Mouse (Mus musculus): ENCODE measurements at regions not wholly inside any gene's neighbourhood (a gene's known extent, or its start where the extent isn't known, plus 50 kb on each side); places are given as distances from the start of the nearest gene placed in this dataset.

DNA sequence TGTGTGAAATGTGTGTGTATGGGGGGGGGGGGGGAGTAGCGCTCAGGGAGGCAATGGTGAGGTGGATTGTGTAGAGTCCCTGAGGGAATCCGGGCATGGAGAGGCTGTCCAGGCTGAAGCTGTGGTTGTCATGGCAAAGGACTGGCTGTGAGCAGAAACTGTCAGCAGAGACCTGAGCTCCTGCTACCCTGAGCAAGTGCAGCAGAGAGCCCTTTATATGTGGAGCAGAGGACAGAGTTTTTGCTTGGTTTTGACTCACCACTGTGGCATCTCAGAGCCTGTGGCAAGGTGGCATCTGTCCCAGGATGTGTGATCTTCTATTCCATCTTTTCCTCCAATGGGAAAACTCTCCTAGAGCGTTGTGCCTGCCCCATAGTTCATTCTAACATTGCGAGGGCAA, 65.8 kb upstream of the Slc44a3 start:
- TF ChIP-seq GATA1 (IDR thresholded peaks at IDR 0.05; ENCODE audit: borderline replicate concordance, low read length) (no peak), FLI1 (IDR thresholded peaks at IDR 0.05; ENCODE audit: low read length) (no peak)

Measured in megakaryocyte, embryonic 14.5 days (primary cell).